Mouse (Mus musculus): ENCODE results near the gene Clca4b. TPM values are rescaled to one million over a fixed set of nuclear protein-coding genes. Genes with fewer than 3 reads are reported as not detected.
"Not testable (repeated sequence)": the region's sequence is repeated elsewhere in the genome, so short reads cannot be mapped to it uniquely, and the experiment has no call there.

The Clca4b gene
- polyA plus RNA-seq, 1 experiment, result not detected

DNA sequence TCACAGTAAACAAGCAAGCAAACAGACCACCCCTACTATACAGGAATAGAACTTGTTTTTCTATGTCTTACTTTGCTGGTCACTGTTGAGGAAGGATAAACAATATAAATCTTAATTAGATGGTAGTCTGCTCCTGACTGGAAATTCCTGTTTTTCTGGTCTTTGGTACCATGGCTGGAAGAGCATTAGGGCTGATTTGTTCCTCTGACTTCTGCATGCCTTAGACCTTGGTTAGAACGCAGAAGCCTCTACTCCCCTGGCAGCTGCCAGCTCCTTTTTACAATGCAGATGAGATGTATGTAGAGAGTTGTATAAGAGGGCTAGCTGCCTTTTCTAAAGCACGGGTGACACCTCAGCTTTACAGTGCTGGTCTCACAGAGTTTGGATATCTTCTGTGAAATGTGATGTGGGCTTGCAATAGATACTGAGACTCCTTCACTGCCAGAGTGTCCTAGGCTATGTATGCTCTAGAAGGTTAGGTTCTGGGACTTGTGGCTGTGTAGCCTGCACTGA lies 42.0 kb downstream of the Clca4b start:
- TF ChIP-seq CTCF (IDR thresholded peaks at IDR 0.05; ENCODE audit: extremely low read depth, insufficient read depth, insufficient read length, insufficient replicate concordance) (no peak), POLR2A (IDR thresholded peaks at IDR 0.05; ENCODE audit: low read depth, low read length) (no peak)
- Histone ChIP-seq H3K4me3 (ENCODE audit: extremely low read depth, insufficient read depth, insufficient read length) (no peak overlapping the region), H3K4me1 (ENCODE audit: control insufficient read depth, insufficient read depth, insufficient read length) (no peaks in the 10 kb centered on the region), H3K27ac (ENCODE audit: insufficient read depth, low read length) (no peak overlapping the region), H3K36me3 (ENCODE audit: control insufficient read depth, insufficient read depth, low read length) (no peaks in the 10 kb centered on the region), H3K27me3 (ENCODE audit: control insufficient read depth, insufficient read depth, low read length) (no peaks in the 10 kb centered on the region)
- 48% methylated on average over 2 of the region's 2 CpGs for WGBS
- no peak for DNase-seq (ENCODE audit: low read depth in 1 of 2, low spot score in 2 of 2)

DNA sequence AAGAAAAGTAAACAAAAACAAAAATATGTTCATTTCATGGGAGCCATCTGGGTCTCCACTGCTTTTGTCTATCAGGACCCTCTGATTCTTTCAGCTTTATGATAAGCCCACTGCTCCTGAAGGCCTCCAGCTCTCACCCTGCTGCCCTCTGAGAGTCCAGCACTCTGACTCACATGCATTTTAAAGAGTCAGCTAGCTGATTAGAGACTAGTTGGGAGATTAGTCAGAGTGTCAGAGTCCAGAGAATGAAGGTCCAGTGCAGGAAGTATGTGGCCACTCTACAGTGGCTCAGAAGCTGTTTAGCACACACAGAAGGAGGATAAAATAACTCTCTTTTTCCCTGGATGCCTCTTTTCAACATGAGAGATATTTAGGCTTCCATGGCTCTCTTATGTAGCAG lies 45.4 kb downstream of the Clca4b start:
- Histone ChIP-seq H3K27me3 (ENCODE audit: control insufficient read depth, insufficient read depth, low read length) (no peaks in the 10 kb centered on the region), H3K4me1 (ENCODE audit: control insufficient read depth, insufficient read depth, insufficient read length) (no peaks in the 10 kb centered on the region), H3K36me3 (ENCODE audit: control insufficient read depth, insufficient read depth, low read length) (no peaks in the 10 kb centered on the region), H3K4me3 (ENCODE audit: extremely low read depth, insufficient read depth, insufficient read length) (no peak overlapping the region), H3K27ac (ENCODE audit: insufficient read depth, low read length) (no peak overlapping the region)
- TF ChIP-seq POLR2A (IDR thresholded peaks at IDR 0.05; ENCODE audit: low read depth, low read length), result no peak
- TF ChIP-seq CTCF (IDR thresholded peaks at IDR 0.05; ENCODE audit: extremely low read depth, insufficient read depth, insufficient read length, insufficient replicate concordance), result no peak
- DNase-seq (ENCODE audit: low read depth in 1 of 2, low spot score in 2 of 2), result no peak

DNA sequence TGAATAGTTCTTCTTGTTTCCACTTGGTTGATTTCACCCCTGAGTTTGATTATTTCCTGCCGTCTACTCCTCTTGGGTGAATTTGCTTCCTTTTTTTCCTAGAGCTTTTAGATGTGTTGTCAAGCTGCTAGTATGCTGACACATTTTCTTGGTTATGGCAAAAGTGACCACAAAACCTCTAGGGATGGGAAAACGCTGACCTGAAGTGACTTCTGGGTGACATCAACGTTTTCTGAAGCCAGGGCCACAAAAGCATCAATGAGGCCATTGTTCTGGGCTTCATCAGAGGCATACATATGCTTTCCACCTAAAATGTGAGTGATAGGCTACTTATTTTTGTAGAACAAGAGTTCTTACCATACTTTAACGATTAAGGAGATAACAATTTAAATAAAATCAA lies 60.3 kb downstream of the Clca4b start:
- DNase-seq (ENCODE audit: low read depth in 1 of 2, low spot score in 2 of 2); H3K27me3 ChIP-seq (ENCODE audit: control insufficient read depth, insufficient read depth, low read length); H3K27ac ChIP-seq (ENCODE audit: insufficient read depth, low read length); H3K36me3 ChIP-seq (ENCODE audit: control insufficient read depth, insufficient read depth, low read length); H3K4me1 ChIP-seq (ENCODE audit: control insufficient read depth, insufficient read depth, insufficient read length); H3K4me3 ChIP-seq (ENCODE audit: extremely low read depth, insufficient read depth, insufficient read length): not testable (repeated sequence)
- 40% methylated on average over 4 of the region's 4 CpGs for WGBS

Other genes starting within 250 kb of the Clca4b start
- gene Sh3glb1, start 212.2 kb downstream of the Clca4b start, polyA plus RNA-seq (2012; rRNA removed), result 19.3 and 22.1 TPM in 2 replicates
- gene Clca3a1, start 171.6 kb downstream of the Clca4b start, polyA plus RNA-seq (2012; rRNA removed), result 22.9 and 24.2 TPM in 2 replicates
- gene Clca3a2, start 113.0 kb downstream of the Clca4b start, polyA plus RNA-seq (2012; rRNA removed), result 0.39 and 0.50 TPM in 2 replicates
- gene Clca3b, start 83.2 kb downstream of the Clca4b start, polyA plus RNA-seq (2012; rRNA removed), result not detected in 2 replicates
- gene Clca4a, start 42.5 kb upstream of the Clca4b start, polyA plus RNA-seq (2012; rRNA removed), result not detected in 2 replicates
- gene Clca1, start 100.2 kb upstream of the Clca4b start, polyA plus RNA-seq (2012; rRNA removed), result 0.02 TPM in 1 of 2 replicates, not detected in the other
- 0.13 and 0.14 TPM in 2 replicates for gene Clca2, start 166.9 kb upstream of the Clca4b start, polyA plus RNA-seq (2012; rRNA removed)
- gene Odf2l, start 186.1 kb upstream of the Clca4b start, polyA plus RNA-seq (2012; rRNA removed), result 0.94 and 1.4 TPM in 2 replicates